Mouse (Mus musculus) forebrain, embryonic 15.5 days (tissue): ENCODE measurements around the gene Acnat2. TPM values are rescaled to one million over a fixed set of nuclear protein-coding genes. Genes with fewer than 3 reads are reported as not detected.
"Not testable (repeated sequence)": the region's sequence is repeated elsewhere in the genome, so short reads cannot be mapped to it uniquely, and the experiment has no call there.

ENCODE experiments used
- ATAC-seq: fragments of 200-750 bp; cut with Nextera tagmentation; replicated peaks from 2 replicates; pipeline ENCODE4 v1.8.0; 2017; ENCODE audit warnings: mild to moderate bottlenecking, moderate TSS enrichment, moderate library complexity
- H3K27ac ChIP-seq: fragments of 300-500 bp; sonication (generic); replicated peaks from 2 replicates; pipeline ENCODE4 v1.5.1; 2015; ENCODE audit warnings: mild to moderate bottlenecking, inconsistent platforms
- H3K27me3 ChIP-seq: fragments of 300-500 bp; sonication (generic); 2 replicates; pipeline ENCODE4 v1.6.1; 2015; ENCODE audit warnings: inconsistent platforms
- H3K36me3 ChIP-seq: fragments of 300-500 bp; sonication (generic); 2 replicates; pipeline ENCODE4 v1.6.1; 2015; ENCODE audit warnings: mild to moderate bottlenecking, inconsistent platforms
- H3K4me1 ChIP-seq: fragments of 300-500 bp; sonication (generic); 2 replicates; pipeline ENCODE4 v1.6.1; 2015; ENCODE audit warnings: inconsistent platforms
- H3K4me2 ChIP-seq: fragments of 300-500 bp; sonication (generic); replicated peaks from 2 replicates; pipeline ENCODE4 v1.6.1; 2015; ENCODE audit warnings: mild to moderate bottlenecking, inconsistent platforms
- H3K4me3 ChIP-seq: fragments of 300-500 bp; sonication (generic); 2 replicates; pipeline ENCODE4 v1.5.1; 2015; ENCODE audit warnings: mild to moderate bottlenecking, inconsistent platforms
- H3K9ac ChIP-seq: fragments of 300-500 bp; sonication (generic); replicated peaks from 2 replicates; pipeline ENCODE4 v1.6.1; 2015; ENCODE audit warnings: mild to moderate bottlenecking, inconsistent platforms
- H3K9me3 ChIP-seq: fragments of 300-500 bp; sonication (generic); 2 replicates; pipeline ENCODE4 v1.6.1; 2016; ENCODE audit warnings: inconsistent platforms
- WGBS: fragments of 180-500 bp; shearing (Covaris S2); methylation state at CpG from one replicate; pipeline ENCODE4 v1.1.7; 2015; ENCODE audit warnings: mixed read lengths; 5-methylcytosine and 5-hydroxymethylcytosine counted together
- polyA plus RNA-seq: library from polyadenylated mRNA; unstranded; fragments of >200 nt; fragmentation: Nextera tagmentation; extraction: Ambion mirVana; gene quantifications from 2 replicates; pipeline ENCODE4 v1.2.1, GENCODE M21; 2015

The Acnat2 gene
- polyA plus RNA-seq, result not detected in 2 replicates

GRCm38 (mm10) chr4:49407957-49408356 lies at the start of gene Acnat2:
TSS of gene Acnat2 (minus strand) at chr4:49408151.
- not testable (repeated sequence) for H3K4me3 ChIP-seq, H3K9ac ChIP-seq, H3K4me1 ChIP-seq, H3K27me3 ChIP-seq, H3K4me2 ChIP-seq, H3K36me3 ChIP-seq, ATAC-seq, H3K9me3 ChIP-seq, H3K27ac ChIP-seq
- WGBS, result 89% methylated on average over 5 of the region's 5 CpGs

- Histone ChIP-seq H3K4me3 (no peak overlapping the region), H3K9ac (no peak overlapping the region), H3K9me3 (no peaks in the 10 kb centered on the region), H3K4me2 (no peak overlapping the region), H3K4me1 (no peaks in the 10 kb centered on the region), H3K27ac (no peak overlapping the region), H3K27me3 (no peaks in the 10 kb centered on the region), H3K36me3 (no peaks in the 10 kb centered on the region)
- 59% methylated on average over 2 of the region's 2 CpGs for whole genome bisulfite sequencing
- no peak for ATAC-seq
Observed at GRCm38 (mm10) chr4:49456171-49456570, 48.2 kb upstream of the Acnat2 start.

- Histone ChIP-seq H3K4me1 (no peaks in the 10 kb centered on the region), H3K4me3 (no peak overlapping the region), H3K4me2 (no peak overlapping the region), H3K9me3 (no peaks in the 10 kb centered on the region), H3K9ac (no peak overlapping the region), H3K27me3 (no peaks in the 10 kb centered on the region), H3K27ac (no peak overlapping the region), H3K36me3 (no peaks in the 10 kb centered on the region)
- ATAC-seq, result no peak
- 72% methylated on average over 1 of the region's 1 CpGs for WGBS
Observed at GRCm38 (mm10) chr4:49451848-49452551, 44.0 kb upstream of the Acnat2 start.

GRCm38 (mm10) chr4:49451133-49451847 lies 43.3 kb upstream of the Acnat2 start:
- H3K4me1 ChIP-seq, H3K9ac ChIP-seq, ATAC-seq, H3K27ac ChIP-seq, H3K27me3 ChIP-seq, H3K4me2 ChIP-seq, H3K4me3 ChIP-seq, H3K36me3 ChIP-seq, H3K9me3 ChIP-seq: not testable (repeated sequence)
- 81% methylated on average over 1 of the region's 1 CpGs for WGBS

GRCm38 (mm10) chr4:49436968-49437367 lies 29.0 kb upstream of the Acnat2 start:
- not testable (repeated sequence) for H3K4me2 ChIP-seq, H3K4me3 ChIP-seq, H3K27ac ChIP-seq, ATAC-seq, H3K4me1 ChIP-seq, H3K9me3 ChIP-seq, H3K9ac ChIP-seq, H3K36me3 ChIP-seq, H3K27me3 ChIP-seq
- 95% methylated on average over 3 of the region's 3 CpGs for WGBS

- not testable (repeated sequence) for H3K9me3 ChIP-seq, ATAC-seq, H3K4me1 ChIP-seq, H3K9ac ChIP-seq, H3K27ac ChIP-seq, H3K27me3 ChIP-seq, H3K36me3 ChIP-seq, H3K4me3 ChIP-seq, H3K4me2 ChIP-seq
- 77% methylated on average over 2 of the region's 2 CpGs for WGBS
Observed at GRCm38 (mm10) chr4:49410151-49410550, 2.2 kb upstream of the Acnat2 start.

GRCm38 (mm10) chr4:49386873-49387272 lies 21.1 kb downstream of the Acnat2 start:
- no peak overlapping the region for H3K4me2 ChIP-seq
- 56% methylated on average over 2 of the region's 2 CpGs for WGBS
- no peak overlapping the region for H3K27ac ChIP-seq
- no peak for ATAC-seq
- no peak overlapping the region for H3K9ac ChIP-seq
- H3K27me3 ChIP-seq, result no peaks in the 10 kb centered on the region
- no peaks in the 10 kb centered on the region for H3K36me3 ChIP-seq
- H3K9me3 ChIP-seq, result no peaks in the 10 kb centered on the region
- H3K4me3 ChIP-seq, result no peak overlapping the region
- H3K4me1 ChIP-seq, result no peaks in the 10 kb centered on the region

- WGBS, result 81% methylated on average over 2 of the region's 2 CpGs
- H3K4me3 ChIP-seq, H3K4me1 ChIP-seq, H3K9me3 ChIP-seq, H3K27me3 ChIP-seq, H3K4me2 ChIP-seq, H3K27ac ChIP-seq, ATAC-seq, H3K9ac ChIP-seq, H3K36me3 ChIP-seq: not testable (repeated sequence)
Observed at GRCm38 (mm10) chr4:49383576-49384318, 24.2 kb downstream of the Acnat2 start.

GRCm38 (mm10) chr4:49368046-49368445 lies 39.9 kb downstream of the Acnat2 start:
- H3K4me1 ChIP-seq, ATAC-seq: not testable (repeated sequence)

GRCm38 (mm10) chr4:49357097-49357496 lies 50.9 kb downstream of the Acnat2 start:
- no peak for ATAC-seq
- H3K36me3 ChIP-seq, result no peaks in the 10 kb centered on the region
- H3K4me3 ChIP-seq, result no peak overlapping the region
- H3K9me3 ChIP-seq, result no peaks in the 10 kb centered on the region
- no peak overlapping the region for H3K9ac ChIP-seq
- H3K4me2 ChIP-seq, result no peak overlapping the region
- H3K4me1 ChIP-seq, result no peaks in the 10 kb centered on the region
- no peaks in the 10 kb centered on the region for H3K27me3 ChIP-seq
- WGBS, result 83% methylated on average over 2 of the region's 2 CpGs
- H3K27ac ChIP-seq, result no peak overlapping the region

More at GRCm38 (mm10) chr4:49368046-49368445, 39.9 kb downstream of the Acnat2 start:
- not testable (repeated sequence) for H3K36me3 ChIP-seq, H3K4me3 ChIP-seq, H3K9me3 ChIP-seq, H3K27me3 ChIP-seq, H3K27ac ChIP-seq, H3K4me2 ChIP-seq, H3K9ac ChIP-seq
- 69% methylated on average over 3 of the region's 3 CpGs for WGBS

- ATAC-seq, result no peak
- WGBS, result 88% methylated on average over 4 of the region's 4 CpGs
- no peaks in the 10 kb centered on the region for H3K9me3 ChIP-seq
- no peaks in the 10 kb centered on the region for H3K36me3 ChIP-seq
- H3K4me3 ChIP-seq, result no peak overlapping the region
- H3K9ac ChIP-seq, result no peak overlapping the region
- no peak overlapping the region for H3K4me2 ChIP-seq
- H3K27ac ChIP-seq, result no peak overlapping the region
- H3K27me3 ChIP-seq, result no peaks in the 10 kb centered on the region
- H3K4me1 ChIP-seq, result no peaks in the 10 kb centered on the region
Observed at GRCm38 (mm10) chr4:49350470-49350869, 57.5 kb downstream of the Acnat2 start.

GRCm38 (mm10) chr4:49348677-49349076 lies 59.3 kb downstream of the Acnat2 start:
- no peak overlapping the region for H3K4me3 ChIP-seq
- H3K9ac ChIP-seq, result no peak overlapping the region
- 38% methylated on average over 2 of the region's 2 CpGs for WGBS
- H3K36me3 ChIP-seq, result no peaks in the 10 kb centered on the region
- H3K9me3 ChIP-seq, result no peaks in the 10 kb centered on the region
- no peaks in the 10 kb centered on the region for H3K27me3 ChIP-seq
- H3K4me2 ChIP-seq, result no peak overlapping the region
- H3K4me1 ChIP-seq, result no peaks in the 10 kb centered on the region
- no peak overlapping the region for H3K27ac ChIP-seq
- ATAC-seq, result no peak
